Comparison of ENCODE assay signal across 7 mouse cellular contexts in genomic region chr10:38553688-38554680, GRCm38 (mm10).
A peak's percentile ranks its signal among the peaks of the same experiment; 100 is the strongest.
DNase-seq lines count a peak whose midpoint lies in the region; ATAC-seq lines count a peak whose summit lies in the region.

No protein-coding gene starts in this region.

- H3K4me1 ChIP-seq in liver, embryonic 13.5 days (replicated peaks) = no peaks in the 10 kb centered on the region
- peaks cover 4% of the 10 kb centered on the region for H3K4me1 ChIP-seq in neural tube, embryonic 14.5 days (ENCODE audit: control insufficient read depth, insufficient read depth, low read length)

- no peak overlapping the region for H3K27ac ChIP-seq in liver, embryonic 13.5 days
- peak overlapping the region; percentile 73 for H3K27ac ChIP-seq in neural tube, embryonic 14.5 days (ENCODE audit: low read depth, low read length)

- ATAC-seq in liver, embryonic 13.5 days (ENCODE audit: low read depth) = no peak
- peak; percentile 95 for ATAC-seq in neural tube, embryonic 14.5 days (ENCODE audit: low read depth)

- H3K4me3 ChIP-seq in liver, embryonic 13.5 days (replicated peaks) = no peak overlapping the region
- H3K4me3 ChIP-seq in neural tube, embryonic 14.5 days (ENCODE audit: low read depth, low read length) = peak overlapping the region; percentile 21

- peak overlapping the region; percentile 32 for H3K4me2 ChIP-seq in liver, embryonic 13.5 days
- H3K4me2 ChIP-seq in neural tube, embryonic 14.5 days (ENCODE audit: low read depth, low read length) = peak overlapping the region; percentile 45

- no peaks in the 10 kb centered on the region for H3K36me3 ChIP-seq in liver, embryonic 13.5 days
- H3K36me3 ChIP-seq in neural tube, embryonic 14.5 days (ENCODE audit: control insufficient read depth, insufficient read depth, low read length) = no peaks in the 10 kb centered on the region

- H3K27me3 ChIP-seq in liver, embryonic 13.5 days = no peaks in the 10 kb centered on the region
- no peaks in the 10 kb centered on the region for H3K27me3 ChIP-seq in neural tube, embryonic 14.5 days (ENCODE audit: control insufficient read depth, insufficient read depth, low read length)

- H3K9ac ChIP-seq in liver, embryonic 13.5 days = no peak overlapping the region
- peak overlapping the region; percentile 44 for H3K9ac ChIP-seq in neural tube, embryonic 14.5 days (replicated peaks; ENCODE audit: low read depth, low read length)

- H3K9me3 ChIP-seq in liver, embryonic 13.5 days (replicated peaks) = no peaks in the 10 kb centered on the region
- H3K9me3 ChIP-seq in neural tube, embryonic 14.5 days (ENCODE audit: control insufficient read depth, low read length) = no peaks in the 10 kb centered on the region

- WGBS in liver, embryonic 13.5 days (ENCODE audit: insufficient replicate concordance) = 21% methylated on average over 18 of the region's 18 CpGs
- 4% methylated on average over 18 of the region's 18 CpGs for WGBS in neural tube, embryonic 14.5 days

- peak; percentile 10 for DNase-seq in adrenal gland, postnatal 14 days
- DNase-seq in embryo, embryonic 11 days = peak; percentile 89
- peak; percentile 11 for DNase-seq in heart, adult 8-10 months (ENCODE audit: low spot score)
- peak; percentile 36 for DNase-seq in kidney, postnatal 10 days
- no peak for DNase-seq in liver, embryonic 13.5 days
- DNase-seq in T-cell, adult 2 months (ENCODE audit: low spot score) = no peak

Comparison
In these comparisons a context has a peak if more than half of its experiments do, and no peak if none do; other contexts are left out.
1. DNase-seq: peak in adrenal gland, postnatal 14 days (single experiment), embryo, embryonic 11 days (single experiment), heart, adult 8-10 months (single experiment) and kidney, postnatal 10 days (single experiment); none in liver, embryonic 13.5 days (single experiment) and T-cell, adult 2 months (single experiment).